Mouse (Mus musculus): ENCODE results near the gene Clmp. TPM values are rescaled to one million over a fixed set of nuclear protein-coding genes. Genes with fewer than 3 reads are reported as not detected.
A peak's percentile ranks its signal among the peaks of the same experiment; 100 is the strongest.

Clmp gene
- polyA plus RNA-seq, 1 experiment = 1.2 TPM

DNA sequence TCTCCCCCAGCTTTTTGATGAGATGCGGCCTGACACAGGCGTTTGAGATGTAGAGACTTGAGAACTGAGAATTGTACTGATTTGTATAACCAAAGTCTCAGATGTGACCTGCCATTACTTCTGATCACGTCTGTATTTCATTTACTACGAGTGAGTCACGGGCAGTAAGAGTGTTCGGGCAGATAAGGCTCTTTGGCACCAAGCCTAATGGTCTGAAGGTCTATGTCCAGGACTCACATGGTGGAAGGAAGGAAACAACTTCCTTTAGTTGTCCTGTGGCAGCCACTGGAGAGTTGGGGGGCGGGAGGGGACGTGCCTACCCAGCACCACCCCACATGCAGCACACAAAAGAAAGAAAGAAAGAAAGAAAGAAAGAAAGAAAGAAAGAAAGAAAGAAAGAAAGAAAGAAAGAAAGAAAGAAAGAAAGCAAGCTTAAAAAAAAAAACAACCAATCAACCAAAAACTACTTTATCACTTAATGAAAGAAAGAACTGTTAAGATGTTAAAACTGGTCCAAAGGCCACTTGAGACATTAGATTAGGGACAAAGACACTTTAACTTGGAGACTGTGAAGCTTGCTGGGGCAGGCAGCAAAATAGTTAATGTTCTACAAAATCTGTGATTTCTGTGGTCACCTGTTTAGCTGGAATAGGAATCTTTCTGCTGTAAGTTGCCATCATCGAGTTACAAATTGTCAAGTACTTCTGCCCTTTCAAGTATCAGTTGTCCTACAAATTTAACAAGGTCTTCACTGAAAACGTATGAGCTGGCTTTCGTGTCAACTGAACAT is 90.9 kb downstream of the Clmp start:
- TF ChIP-seq POLR2A (IDR thresholded peaks at IDR 0.05; ENCODE audit: control insufficient read depth, low read depth, low read length) = no peak
- TF ChIP-seq CTCF (IDR thresholded peaks at IDR 0.05; ENCODE audit: control insufficient read depth, insufficient read depth, insufficient replicate concordance, low read depth, low read length) = no peak
- no peaks in the 10 kb centered on the region for H3K27me3 ChIP-seq (ENCODE audit: control insufficient read depth, insufficient read depth, low read length)
- no peak overlapping the region for H3K4me3 ChIP-seq (ENCODE audit: control insufficient read depth, low read depth, low read length)
- no peaks in the 10 kb centered on the region for H3K36me3 ChIP-seq (ENCODE audit: control insufficient read depth, insufficient read depth, low read length)
- peaks cover 9% of the 10 kb centered on the region for H3K4me1 ChIP-seq (ENCODE audit: control insufficient read depth, insufficient read depth, low read length)
- H3K27ac ChIP-seq (ENCODE audit: control insufficient read depth, insufficient read depth, low read depth, low read length) = no peak overlapping the region

DNA sequence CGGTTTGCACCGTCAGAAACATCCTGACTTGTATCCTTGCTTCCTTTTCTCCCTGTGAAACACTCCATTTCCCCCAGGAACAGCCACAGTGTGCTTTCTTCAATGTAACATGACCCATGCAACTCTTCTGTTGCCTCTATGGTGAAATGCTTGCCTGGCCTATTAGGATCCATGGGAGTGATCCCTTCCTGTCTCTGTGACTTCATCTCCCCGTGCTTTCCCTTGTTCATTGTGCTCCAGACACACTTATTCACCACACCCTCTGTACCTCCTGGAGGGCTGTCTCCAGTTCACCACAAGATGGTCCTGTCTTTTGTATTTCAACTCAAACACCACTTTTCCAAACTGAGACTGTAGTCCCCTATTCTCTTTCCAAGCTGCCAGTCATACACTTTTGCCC is 94.3 kb downstream of the Clmp start:
- H3K4me1 ChIP-seq (ENCODE audit: control insufficient read depth, insufficient read depth, low read length) = peaks cover 2% of the 10 kb centered on the region
- no peak overlapping the region for H3K4me3 ChIP-seq (ENCODE audit: control insufficient read depth, low read depth, low read length)
- no peaks in the 10 kb centered on the region for H3K27me3 ChIP-seq (ENCODE audit: control insufficient read depth, insufficient read depth, low read length)
- TF ChIP-seq CTCF (IDR thresholded peaks at IDR 0.05; ENCODE audit: control insufficient read depth, insufficient read depth, insufficient replicate concordance, low read depth, low read length) (no peak), POLR2A (IDR thresholded peaks at IDR 0.05; ENCODE audit: control insufficient read depth, low read depth, low read length) (no peak)
- no peak overlapping the region for H3K27ac ChIP-seq (ENCODE audit: control insufficient read depth, insufficient read depth, low read depth, low read length)
- H3K36me3 ChIP-seq (ENCODE audit: control insufficient read depth, insufficient read depth, low read length) = no peaks in the 10 kb centered on the region

DNA sequence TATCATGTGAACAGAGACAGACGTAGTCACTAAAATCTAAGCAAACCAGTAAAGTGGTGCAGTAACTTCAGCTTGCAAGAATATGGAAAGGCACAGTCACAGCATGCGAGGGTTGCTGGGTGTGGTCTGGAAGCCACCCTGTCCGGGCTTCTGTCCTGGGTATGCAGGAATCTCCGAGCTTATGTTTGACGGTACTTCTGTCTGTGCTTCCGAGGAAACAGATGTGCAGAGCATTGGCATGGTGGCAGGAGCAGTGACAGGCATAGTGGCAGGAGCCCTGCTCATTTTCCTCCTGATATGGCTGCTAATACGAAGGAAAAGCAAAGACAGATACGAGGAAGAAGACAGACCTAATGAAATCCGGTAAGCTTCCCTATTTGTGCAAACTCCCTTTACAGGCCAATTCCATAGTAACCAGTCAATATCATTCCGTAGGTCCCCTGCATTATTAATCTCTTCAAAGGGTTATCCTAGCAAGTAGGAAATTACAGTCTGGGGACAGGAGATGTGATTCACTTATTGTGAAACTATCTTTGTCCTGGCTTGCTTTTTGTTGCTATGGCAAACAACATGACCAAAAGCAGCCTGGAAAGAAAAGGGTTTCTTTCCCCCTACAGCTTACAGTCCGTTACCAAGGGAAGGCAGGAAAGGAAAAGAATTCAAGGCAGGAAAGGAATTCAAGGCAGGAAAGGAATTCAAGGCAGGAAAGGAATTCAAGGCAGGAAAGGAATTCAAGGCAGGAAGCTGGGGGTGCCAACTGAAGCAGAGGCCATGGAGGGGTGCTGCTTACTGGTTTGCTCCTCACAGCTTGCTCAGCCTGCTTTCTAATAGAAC is 95.3 kb downstream of the Clmp start:
- no peak overlapping the region for H3K27ac ChIP-seq (ENCODE audit: control insufficient read depth, insufficient read depth, low read depth, low read length)
- H3K27me3 ChIP-seq (ENCODE audit: control insufficient read depth, insufficient read depth, low read length) = no peaks in the 10 kb centered on the region
- TF ChIP-seq CTCF (IDR thresholded peaks at IDR 0.05; ENCODE audit: control insufficient read depth, insufficient read depth, insufficient replicate concordance, low read depth, low read length) (no peak), POLR2A (IDR thresholded peaks at IDR 0.05; ENCODE audit: control insufficient read depth, low read depth, low read length) (no peak)
- no peak overlapping the region for H3K4me3 ChIP-seq (ENCODE audit: control insufficient read depth, low read depth, low read length)
- H3K36me3 ChIP-seq (ENCODE audit: control insufficient read depth, insufficient read depth, low read length) = no peaks in the 10 kb centered on the region
- peaks cover 2% of the 10 kb centered on the region for H3K4me1 ChIP-seq (ENCODE audit: control insufficient read depth, insufficient read depth, low read length)

DNA sequence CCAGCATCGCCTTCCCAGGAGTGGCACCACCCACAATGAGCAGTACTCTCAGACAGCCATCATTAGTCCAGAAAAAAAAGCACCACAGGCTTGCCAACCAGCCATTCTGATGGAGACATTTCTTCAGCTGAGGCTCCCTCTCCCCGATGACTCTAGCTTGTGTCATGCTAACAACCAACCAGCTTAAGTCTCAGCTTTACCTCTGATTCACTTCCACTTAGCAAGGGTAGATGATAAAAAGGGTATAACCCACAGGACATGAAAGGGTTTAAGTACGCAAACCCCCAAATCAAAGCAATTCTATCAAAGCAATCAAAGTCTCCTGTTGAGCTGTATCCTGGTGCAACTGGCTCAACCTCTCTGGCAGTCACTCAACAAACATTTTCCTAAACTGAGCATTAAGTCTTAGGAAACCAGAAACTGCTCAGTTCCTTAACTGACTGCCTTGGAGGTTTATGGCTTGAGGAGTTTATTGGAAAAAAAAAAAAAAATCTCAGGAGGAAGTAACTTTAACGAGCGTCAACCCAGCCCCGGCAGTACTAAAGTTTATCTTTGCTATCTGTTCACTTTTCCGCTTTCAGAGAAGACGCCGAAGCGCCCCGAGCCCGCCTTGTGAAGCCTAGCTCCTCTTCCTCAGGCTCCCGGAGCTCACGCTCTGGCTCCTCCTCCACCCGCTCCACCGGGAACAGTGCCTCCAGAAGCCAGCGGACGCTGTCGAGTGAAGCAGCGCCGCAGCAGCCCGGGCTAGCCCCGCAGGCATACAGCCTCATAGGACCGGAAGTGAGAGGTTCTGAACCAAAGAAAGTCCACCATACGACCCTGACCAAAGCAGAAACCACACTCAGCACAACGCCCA is 96.2 kb downstream of the Clmp start:
- no peak for TF ChIP-seq CTCF (IDR thresholded peaks at IDR 0.05; ENCODE audit: control insufficient read depth, insufficient read depth, insufficient replicate concordance, low read depth, low read length)
- TF ChIP-seq POLR2A (IDR thresholded peaks at IDR 0.05; ENCODE audit: control insufficient read depth, low read depth, low read length) = no peak
- no peaks in the 10 kb centered on the region for H3K27me3 ChIP-seq (ENCODE audit: control insufficient read depth, insufficient read depth, low read length)
- H3K4me1 ChIP-seq (ENCODE audit: control insufficient read depth, insufficient read depth, low read length) = peaks cover 2% of the 10 kb centered on the region; the same call in 1 of the 2 replicates
- H3K36me3 ChIP-seq (ENCODE audit: control insufficient read depth, insufficient read depth, low read length) = no peaks in the 10 kb centered on the region
- H3K27ac ChIP-seq (ENCODE audit: control insufficient read depth, insufficient read depth, low read depth, low read length) = peak overlapping the region; percentile 56
- H3K4me3 ChIP-seq (ENCODE audit: control insufficient read depth, low read depth, low read length) = peak overlapping the region; percentile 69

DNA sequence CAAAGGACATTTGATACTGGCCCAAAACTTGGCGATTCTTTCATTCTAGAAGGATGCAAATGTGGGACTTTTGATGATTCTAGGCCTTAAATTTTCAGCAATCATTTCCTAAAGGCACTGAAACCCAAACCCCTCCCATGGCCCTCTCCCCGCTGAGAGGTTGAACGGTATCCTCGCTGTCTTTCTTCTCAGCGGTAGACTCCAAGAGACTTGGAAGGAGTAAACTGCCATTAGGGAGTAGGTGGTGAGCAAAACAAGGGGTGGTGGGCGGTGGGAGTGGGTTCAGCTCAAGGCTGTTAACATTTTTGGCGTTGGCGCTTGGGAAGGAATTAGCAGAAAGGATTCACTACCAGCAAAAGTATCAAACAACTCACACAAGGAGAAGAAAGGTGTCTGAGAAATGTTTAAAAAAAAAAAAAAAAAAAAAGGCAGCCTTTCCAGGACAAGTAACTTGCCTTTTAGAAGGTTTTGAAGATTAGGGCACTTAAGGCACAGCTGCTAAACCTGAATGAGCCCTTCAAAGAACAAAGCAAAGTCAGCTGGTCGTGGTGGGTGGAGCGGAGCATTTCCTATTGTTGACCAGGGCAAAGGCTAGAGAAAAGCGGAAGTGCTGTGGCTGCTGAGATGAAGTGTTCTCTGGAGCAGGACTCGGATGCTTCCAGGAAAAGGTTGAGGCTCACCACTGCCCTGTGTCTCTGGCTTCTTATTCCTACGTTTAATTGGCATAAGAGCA is 98.0 kb downstream of the Clmp start:
- H3K27me3 ChIP-seq (ENCODE audit: control insufficient read depth, insufficient read depth, low read length) = no peaks in the 10 kb centered on the region
- H3K27ac ChIP-seq (ENCODE audit: control insufficient read depth, insufficient read depth, low read depth, low read length) = no peak overlapping the region
- no peak for TF ChIP-seq POLR2A (IDR thresholded peaks at IDR 0.05; ENCODE audit: control insufficient read depth, low read depth, low read length)
- no peak for TF ChIP-seq CTCF (IDR thresholded peaks at IDR 0.05; ENCODE audit: control insufficient read depth, insufficient read depth, insufficient replicate concordance, low read depth, low read length)
- no peak overlapping the region for H3K4me3 ChIP-seq (ENCODE audit: control insufficient read depth, low read depth, low read length)
- H3K36me3 ChIP-seq (ENCODE audit: control insufficient read depth, insufficient read depth, low read length) = no peaks in the 10 kb centered on the region
- peaks cover 2% of the 10 kb centered on the region; the same call in 1 of the 2 replicates for H3K4me1 ChIP-seq (ENCODE audit: control insufficient read depth, insufficient read depth, low read length)

DNA sequence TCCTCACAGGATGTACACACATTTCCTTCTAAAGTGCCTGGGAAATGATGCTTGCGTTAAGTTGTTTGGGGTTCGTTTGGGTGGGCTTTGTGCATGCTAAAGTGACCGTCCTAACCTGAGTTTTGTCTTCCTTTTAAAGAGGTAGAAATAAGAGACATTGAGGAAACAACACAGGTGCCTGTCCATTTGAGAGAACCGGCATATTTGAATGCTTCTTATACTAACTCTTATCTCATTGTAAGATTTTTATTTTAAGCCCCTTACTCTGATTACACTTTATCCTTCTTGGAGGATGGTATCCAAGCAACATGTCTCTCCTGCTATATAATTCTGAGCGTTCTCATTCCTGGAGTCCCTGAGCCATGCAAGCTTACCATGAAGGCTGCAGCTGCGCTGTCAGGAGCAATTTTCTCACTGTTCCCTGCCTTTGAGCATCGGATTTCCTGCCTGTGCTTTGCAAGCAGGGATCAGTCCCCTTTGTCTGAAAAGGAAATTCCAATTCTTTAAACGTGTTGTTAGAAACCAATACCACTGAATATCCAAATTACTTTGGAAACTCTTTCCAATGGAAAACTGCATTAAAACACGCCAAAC is 98.7 kb downstream of the Clmp start:
- Histone ChIP-seq H3K4me1 (ENCODE audit: control insufficient read depth, insufficient read depth, low read length) (peaks cover 2% of the 10 kb centered on the region; the same call in 1 of the 2 replicates), H3K27me3 (ENCODE audit: control insufficient read depth, insufficient read depth, low read length) (no peaks in the 10 kb centered on the region), H3K36me3 (ENCODE audit: control insufficient read depth, insufficient read depth, low read length) (no peaks in the 10 kb centered on the region), H3K27ac (ENCODE audit: control insufficient read depth, insufficient read depth, low read depth, low read length) (no peak overlapping the region), H3K4me3 (ENCODE audit: control insufficient read depth, low read depth, low read length) (no peak overlapping the region)
- TF ChIP-seq CTCF (IDR thresholded peaks at IDR 0.05; ENCODE audit: control insufficient read depth, insufficient read depth, insufficient replicate concordance, low read depth, low read length) = no peak
- TF ChIP-seq POLR2A (IDR thresholded peaks at IDR 0.05; ENCODE audit: control insufficient read depth, low read depth, low read length) = no peak
